Mouse (Mus musculus) midbrain, postnatal 0 days (tissue): ENCODE measurements around the gene Ccdc60. TPM values are rescaled to one million over a fixed set of nuclear protein-coding genes. Genes with fewer than 3 reads are reported as not detected.

ENCODE experiments used
- ATAC-seq: fragments of 200-750 bp; cut with Nextera tagmentation; 2 replicates; pipeline ENCODE4 v1.8.0; 2017; ENCODE audit warnings: moderate number of reproducible peaks, mild to moderate bottlenecking, moderate TSS enrichment, moderate library complexity; ENCODE audit not compliant: low FRiP score
- DNase-seq: peaks from one replicate; pipeline ENCODE4 v3.0.0-alpha.2; 2015; ENCODE audit warnings: low spot score
- H3K27ac ChIP-seq: fragments of 300-500 bp; sonication (generic); 2 replicates; pipeline ENCODE4 v1.5.1; 2014; ENCODE audit warnings: low read depth, mild to moderate bottlenecking, low read length, mixed read lengths
- H3K27me3 ChIP-seq: fragments of 300-500 bp; sonication (generic); 2 replicates; pipeline ENCODE4 v1.6.1; 2014; ENCODE audit warnings: low read length, control low read depth, mixed read lengths; ENCODE audit not compliant: insufficient read depth
- H3K36me3 ChIP-seq: fragments of 300-500 bp; sonication (generic); 2 replicates; pipeline ENCODE4 v1.6.1; 2014; ENCODE audit warnings: low read length, control low read depth, mixed read lengths; ENCODE audit not compliant: insufficient read depth
- H3K4me1 ChIP-seq: fragments of 300-500 bp; sonication (generic); 2 replicates; pipeline ENCODE4 v1.6.1; 2014; ENCODE audit warnings: mild to moderate bottlenecking, control low read depth, antibody characterized with exemption, low read length, mixed read lengths; ENCODE audit not compliant: insufficient read depth
- H3K4me2 ChIP-seq: fragments of 300-500 bp; sonication (generic); 2 replicates; pipeline ENCODE4 v1.6.1; 2014; ENCODE audit warnings: low read depth, mild to moderate bottlenecking, low read length, mixed read lengths; ENCODE audit not compliant: poor library complexity, severe bottlenecking
- H3K4me3 ChIP-seq: fragments of 300-500 bp; sonication (generic); 2 replicates; pipeline ENCODE4 v1.5.1; 2014; ENCODE audit warnings: low read depth, mild to moderate bottlenecking, low read length, moderate library complexity
- H3K9ac ChIP-seq: fragments of 300-500 bp; sonication (generic); replicated peaks from 2 replicates; pipeline ENCODE4 v1.6.1; 2014; ENCODE audit warnings: mild to moderate bottlenecking, low read length, moderate library complexity, mixed read lengths; ENCODE audit not compliant: poor library complexity, severe bottlenecking
- H3K9me3 ChIP-seq: fragments of 300-500 bp; sonication (generic); 2 replicates; pipeline ENCODE4 v1.6.1; 2016; ENCODE audit warnings: low read length, control low read depth
- CTCF ChIP-seq: IDR thresholded peaks from 2 replicates; pipeline ENCODE4 v1.5.1; 2016; ENCODE audit warnings: antibody characterized with exemption, mild to moderate bottlenecking
- WGBS: fragments of 180-500 bp; shearing (Covaris S2); extraction: QIAGEN DNeasy Blood & Tissue Kit; methylation state at CpG from one replicate; pipeline ENCODE4 v1.1.7; 2014; 5-methylcytosine and 5-hydroxymethylcytosine counted together
- polyA plus RNA-seq: library from polyadenylated mRNA; unstranded; fragments of >200 nt; fragmentation: Nextera tagmentation; extraction: Ambion mirVana; gene quantifications from 2 replicates; pipeline ENCODE4 v1.2.1, GENCODE M21; 2015
- total RNA-seq: library from RNA; depleted of rRNA; stranded (reverse); fragments of >200 nt; gene quantifications from 2 replicates; pipeline ENCODE4 v1.2.3, GENCODE M21; 2014

Ccdc60 gene
- total and polyA plus RNA-seq, 2 experiments from 2014 or later: 2.2 to 2.6 TPM

DNA sequence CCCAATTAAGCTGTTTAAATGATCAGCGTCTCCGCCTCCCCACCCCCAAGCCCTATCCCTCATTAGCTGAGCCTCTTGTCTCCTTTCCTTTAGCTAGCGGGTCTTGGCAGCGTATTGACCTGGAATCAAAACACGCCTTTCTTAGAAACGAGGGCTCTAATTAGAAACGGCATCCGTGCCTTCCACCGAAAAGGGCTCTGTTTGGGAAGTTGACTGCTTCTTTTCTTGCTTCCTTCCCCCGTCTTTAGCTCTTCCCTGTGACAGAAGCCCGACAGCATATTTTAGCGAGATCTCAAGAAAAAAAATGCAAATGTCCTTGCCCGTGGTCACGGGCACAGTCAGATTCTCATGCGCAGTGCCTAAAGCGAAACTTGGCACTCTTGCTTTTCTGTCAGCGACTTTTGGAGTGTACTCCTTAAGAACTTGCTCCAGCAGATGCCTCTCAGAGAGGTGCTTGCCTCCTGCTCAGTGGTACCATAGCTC is 10.3 kb downstream of the Ccdc60 start:
- peak overlapping the region; percentile 32; the same call in 1 of the 2 replicates for H3K27ac ChIP-seq
- TF ChIP-seq CTCF: no peak
- peak overlapping the region; percentile 29 for H3K4me2 ChIP-seq
- H3K36me3 ChIP-seq: no peaks in the 10 kb centered on the region
- no peak for ATAC-seq
- H3K9me3 ChIP-seq: no peaks in the 10 kb centered on the region
- 41% methylated on average over 17 of the region's 17 CpGs for WGBS
- no peak overlapping the region for H3K9ac ChIP-seq
- H3K4me3 ChIP-seq: 0 out of 2 replicates have a peak overlapping the region, but pooled peaks have one; percentile 5
- no peaks in the 10 kb centered on the region for H3K27me3 ChIP-seq
- no peak for DNase-seq
- peaks cover 8% of the 10 kb centered on the region; the same call in 1 of the 2 replicates for H3K4me1 ChIP-seq

DNA sequence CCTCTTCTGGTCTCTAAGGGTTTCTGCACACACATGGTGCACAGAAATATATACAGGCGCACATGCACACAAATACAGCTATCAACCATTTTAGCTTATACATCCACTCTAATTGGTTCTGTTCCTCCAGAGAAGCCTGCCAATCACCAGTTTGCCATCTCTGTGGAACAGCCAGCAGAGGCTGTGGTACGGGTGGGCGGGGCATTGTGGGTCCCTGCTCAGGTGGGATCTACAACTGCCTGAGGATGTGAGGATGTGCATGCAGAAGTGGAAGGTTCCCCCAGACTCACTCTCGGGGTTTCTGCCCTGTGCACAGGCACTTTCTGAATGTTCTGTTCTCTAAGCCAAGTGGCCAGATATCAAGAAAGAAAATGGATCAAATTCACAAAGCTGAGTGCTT is 10.8 kb downstream of the Ccdc60 start:
- no peak for DNase-seq
- H3K4me3 ChIP-seq: no peak overlapping the region
- H3K9ac ChIP-seq: no peak overlapping the region
- WGBS: 93% methylated on average over 4 of the region's 4 CpGs
- peak; percentile 39 for TF ChIP-seq CTCF
- ATAC-seq: no peak
- H3K27me3 ChIP-seq: no peaks in the 10 kb centered on the region
- H3K4me1 ChIP-seq: peaks cover 8% of the 10 kb centered on the region; the same call in 1 of the 2 replicates
- H3K36me3 ChIP-seq: no peaks in the 10 kb centered on the region
- H3K4me2 ChIP-seq: no peak overlapping the region
- no peaks in the 10 kb centered on the region for H3K9me3 ChIP-seq
- peak overlapping the region; percentile 32; the same call in 1 of the 2 replicates for H3K27ac ChIP-seq

DNA sequence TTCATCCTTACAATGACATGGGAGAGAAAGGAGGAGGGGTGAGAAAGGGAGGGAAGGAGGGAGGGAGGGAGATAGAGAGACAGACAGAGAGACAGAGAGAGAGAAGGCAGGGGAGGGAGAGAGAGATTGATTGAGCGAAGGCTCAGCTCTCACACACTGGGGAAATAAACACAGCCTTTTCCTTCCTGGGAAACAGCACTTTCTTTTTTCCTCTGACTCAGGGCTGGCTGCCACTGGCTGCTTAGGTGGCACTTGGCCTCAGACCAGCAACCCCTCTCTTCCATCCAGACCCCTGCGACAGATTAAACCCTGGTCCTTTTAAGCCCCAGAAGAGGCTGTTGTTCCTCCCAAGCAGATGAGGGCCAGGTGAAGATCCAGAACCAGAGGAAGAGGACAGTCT is 14.0 kb downstream of the Ccdc60 start:
- TF ChIP-seq CTCF: no peak
- DNase-seq: peak; percentile 42
- Histone ChIP-seq H3K36me3 (no peaks in the 10 kb centered on the region), H3K27ac (peak overlapping the region; percentile 39; the same call in 1 of the 2 replicates), H3K9me3 (no peaks in the 10 kb centered on the region), H3K4me3 (no peak overlapping the region), H3K27me3 (no peaks in the 10 kb centered on the region), H3K4me1 (peaks cover 10% of the 10 kb centered on the region; the same call in 1 of the 2 replicates), H3K4me2 (no peak overlapping the region), H3K9ac (no peak overlapping the region)
- no peak for ATAC-seq
- WGBS: 31% methylated on average over 2 of the region's 2 CpGs

DNA sequence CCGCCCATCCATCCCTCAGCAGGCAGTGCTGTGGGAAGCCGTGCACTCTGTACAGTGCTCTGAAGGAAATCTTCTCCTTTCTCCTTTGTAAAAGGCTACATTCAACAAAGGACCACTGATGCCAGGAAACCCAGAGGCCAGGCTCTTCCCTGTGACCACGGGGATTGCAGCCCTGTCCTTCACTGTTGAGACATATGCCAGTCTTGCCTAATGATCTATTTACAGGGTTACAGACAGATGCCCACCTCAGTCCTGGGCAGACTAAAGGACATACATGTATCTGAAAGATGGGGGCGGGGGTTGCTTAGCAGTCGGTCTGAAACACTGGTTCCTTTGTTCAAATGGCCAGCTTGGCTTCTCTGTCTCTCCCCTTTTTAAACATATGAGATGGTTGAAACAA is 14.4 kb downstream of the Ccdc60 start:
- H3K9me3 ChIP-seq: no peaks in the 10 kb centered on the region
- TF ChIP-seq CTCF: no peak
- DNase-seq (peak; percentile 37), ATAC-seq (no peak)
- peaks cover 15% of the 10 kb centered on the region; the same call in 1 of the 2 replicates for H3K4me1 ChIP-seq
- no peaks in the 10 kb centered on the region for H3K27me3 ChIP-seq
- H3K4me3 ChIP-seq: no peak overlapping the region
- no peak overlapping the region for H3K4me2 ChIP-seq
- 33% methylated on average over 5 of the region's 5 CpGs for WGBS
- H3K36me3 ChIP-seq: no peaks in the 10 kb centered on the region
- H3K9ac ChIP-seq: no peak overlapping the region
- H3K27ac ChIP-seq: peak overlapping the region; percentile 39; the same call in 1 of the 2 replicates

DNA sequence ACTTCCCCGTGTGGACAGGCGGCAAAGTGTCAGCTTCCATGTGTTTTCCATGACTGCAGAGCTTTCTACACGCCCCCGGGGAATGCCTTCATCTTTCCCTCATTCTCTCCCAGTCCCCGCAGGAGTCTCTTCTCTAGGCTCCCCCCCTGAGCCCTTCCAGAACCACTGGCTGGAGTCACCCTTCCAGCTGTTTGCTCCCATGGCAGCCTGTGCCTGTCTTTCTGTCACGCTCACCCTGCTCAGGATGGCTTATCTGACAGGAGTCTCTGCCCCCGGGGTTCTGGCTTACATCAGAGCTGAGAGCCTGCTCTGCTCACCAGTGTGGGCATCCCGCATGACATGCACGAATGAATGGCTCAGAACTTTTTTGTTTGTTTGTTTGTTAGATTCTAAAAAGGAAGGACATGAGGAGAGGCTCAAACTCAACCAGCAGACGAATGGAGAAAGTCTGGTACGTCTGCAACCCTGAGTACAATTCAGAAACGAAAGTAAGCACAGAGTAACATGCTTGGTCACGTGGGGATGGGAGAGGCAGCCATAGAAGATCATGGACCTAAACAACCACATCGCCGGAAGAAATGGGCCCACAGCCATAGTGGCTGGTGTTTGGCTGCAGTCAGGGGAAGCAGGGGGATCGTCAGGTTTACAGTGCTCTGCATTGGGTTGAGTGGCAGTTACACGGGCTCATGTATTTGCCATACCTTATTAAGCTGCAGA is 17.1 kb downstream of the Ccdc60 start:
- TF ChIP-seq CTCF: no peak
- Histone ChIP-seq H3K36me3 (no peaks in the 10 kb centered on the region), H3K4me3 (no peak overlapping the region), H3K27me3 (no peaks in the 10 kb centered on the region), H3K27ac (no peak overlapping the region), H3K4me1 (peaks cover 17% of the 10 kb centered on the region; the same call in 1 of the 2 replicates), H3K9me3 (no peaks in the 10 kb centered on the region), H3K4me2 (no peak overlapping the region), H3K9ac (no peak overlapping the region)
- no peak for DNase-seq
- ATAC-seq: no peak
- WGBS: 56% methylated on average over 17 of the region's 17 CpGs
